Mouse (Mus musculus): ENCODE results near the gene Atp7a.

GRCm38 (mm10) chrX:106122823-106123222 is 95.7 kb downstream of the Atp7a start:
- TF ChIP-seq GATA1 (IDR thresholded peaks at IDR 0.05; ENCODE audit: borderline replicate concordance, low read length) (no peak), FLI1 (IDR thresholded peaks at IDR 0.05; ENCODE audit: low read length) (no peak)
